Mouse (Mus musculus) intestine, embryonic 15.5 days (tissue): ENCODE measurements around the gene Kifap3. TPM values are rescaled to one million over a fixed set of nuclear protein-coding genes. Genes with fewer than 3 reads are reported as not detected.
"Not testable (repeated sequence)": the region's sequence is repeated elsewhere in the genome, so short reads cannot be mapped to it uniquely, and the experiment has no call there.

ENCODE experiments used
- ATAC-seq: fragments of 200-750 bp; cut with Nextera tagmentation; 2 replicates; pipeline ENCODE4 v1.8.0; 2017; ENCODE audit warnings: moderate TSS enrichment, moderate library complexity
- H3K27ac ChIP-seq: fragments of 300-500 bp; sonication (generic); 2 replicates; pipeline ENCODE4 v1.5.1; 2015; ENCODE audit warnings: mild to moderate bottlenecking, inconsistent platforms
- H3K27me3 ChIP-seq: fragments of 300-500 bp; sonication (generic); replicated peaks from 2 replicates; pipeline ENCODE4 v1.6.1; 2015; ENCODE audit warnings: inconsistent platforms
- H3K36me3 ChIP-seq: fragments of 300-500 bp; sonication (generic); 2 replicates; pipeline ENCODE4 v1.6.1; 2015; ENCODE audit warnings: inconsistent platforms
- H3K4me1 ChIP-seq: fragments of 300-500 bp; sonication (generic); replicated peaks from 2 replicates; pipeline ENCODE4 v1.6.1; 2015; ENCODE audit warnings: inconsistent platforms
- H3K4me2 ChIP-seq: fragments of 300-500 bp; sonication (generic); replicated peaks from 2 replicates; pipeline ENCODE4 v1.6.1; 2015; ENCODE audit warnings: mild to moderate bottlenecking, inconsistent platforms
- H3K4me3 ChIP-seq: fragments of 300-500 bp; sonication (generic); replicated peaks from 2 replicates; pipeline ENCODE4 v1.5.1; 2015; ENCODE audit warnings: inconsistent platforms
- H3K9ac ChIP-seq: fragments of 300-500 bp; sonication (generic); 2 replicates; pipeline ENCODE4 v1.6.1; 2015; ENCODE audit warnings: inconsistent platforms
- H3K9me3 ChIP-seq: fragments of 300-500 bp; sonication (generic); 2 replicates; pipeline ENCODE4 v1.6.1; 2016; ENCODE audit warnings: inconsistent platforms
- WGBS: fragments of 180-500 bp; shearing (Covaris S2); methylation state at CpG from one replicate; pipeline ENCODE4 v1.1.7; 2015; 5-methylcytosine and 5-hydroxymethylcytosine counted together
- polyA plus RNA-seq: library from polyadenylated mRNA; unstranded; fragments of >200 nt; fragmentation: Nextera tagmentation; extraction: Ambion mirVana; gene quantifications from 2 replicates; pipeline ENCODE4 v1.2.1, GENCODE M21; 2015

The Kifap3 gene
- polyA plus RNA-seq: 19.8 and 22.2 TPM in 2 replicates

DNA sequence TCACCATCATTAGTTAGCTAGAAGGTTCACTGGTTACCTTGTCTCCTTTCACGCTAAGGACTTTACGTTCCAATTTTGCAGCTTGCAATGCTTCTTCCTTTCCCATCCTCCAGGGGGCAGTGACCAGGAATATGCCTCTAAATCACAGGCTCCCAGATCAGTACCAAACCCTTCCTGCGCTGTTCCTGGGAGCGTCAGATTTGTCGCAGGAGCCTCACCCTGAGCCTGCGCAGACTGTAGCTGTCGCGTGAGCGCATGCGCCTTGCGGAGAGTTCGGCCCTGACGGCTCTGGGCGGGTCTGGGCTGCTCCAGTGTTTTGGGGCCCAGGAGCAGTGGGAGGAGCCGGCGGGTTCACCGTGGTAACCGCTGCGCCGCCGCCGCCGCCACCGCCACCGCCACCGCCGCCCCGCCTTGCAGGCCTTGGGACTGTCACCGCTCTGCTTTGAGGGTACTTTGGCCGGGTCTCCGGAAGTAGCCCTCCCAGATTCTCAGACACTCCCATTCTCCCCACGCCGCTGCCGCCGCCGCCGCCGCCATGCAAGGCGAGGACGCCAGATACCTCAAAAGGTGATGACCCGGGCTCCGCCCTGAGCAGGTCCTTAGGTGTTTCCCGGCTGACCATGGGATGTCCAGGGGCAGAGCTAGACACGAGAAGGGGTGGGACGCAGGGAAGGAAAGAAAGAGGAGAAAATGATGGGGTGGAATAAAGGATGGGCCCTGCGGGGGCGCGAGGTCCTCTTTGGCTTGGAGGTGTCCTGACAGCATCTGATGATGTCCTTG is at the start of gene Kifap3:
Gene Kifap3 (plus strand): TSS at position 248 of the 780 bp plus-strand sequence.
- no peak within 1 kb of the TSS for H3K27ac ChIP-seq
- peak within 1 kb of the TSS; percentile 76 for H3K4me3 ChIP-seq
- peak within 1 kb of the TSS; percentile 70 for H3K9ac ChIP-seq
- peak within 1 kb of the TSS; percentile 69 for H3K4me2 ChIP-seq
- peaks cover 3% of the 10 kb centered on the region; the same call in 1 of the 2 replicates for H3K36me3 ChIP-seq
- peak; percentile 100 for ATAC-seq
- H3K4me1 ChIP-seq: no peaks in the 10 kb centered on the region
- WGBS: under 1% methylated on average over 47 of the region's 48 CpGs
- no peaks in the 10 kb centered on the region for H3K27me3 ChIP-seq
- no peaks in the 10 kb centered on the region for H3K9me3 ChIP-seq

- not testable (repeated sequence) for H3K9ac ChIP-seq, H3K4me3 ChIP-seq, H3K36me3 ChIP-seq, ATAC-seq, H3K9me3 ChIP-seq, H3K27ac ChIP-seq, H3K4me1 ChIP-seq, H3K27me3 ChIP-seq, H3K4me2 ChIP-seq
- WGBS: 94% methylated on average over 10 of the region's 10 CpGs
These were observed 48.2 kb upstream of the Kifap3 start for GRCm38 (mm10) chr1:163731166-163731565.

DNA sequence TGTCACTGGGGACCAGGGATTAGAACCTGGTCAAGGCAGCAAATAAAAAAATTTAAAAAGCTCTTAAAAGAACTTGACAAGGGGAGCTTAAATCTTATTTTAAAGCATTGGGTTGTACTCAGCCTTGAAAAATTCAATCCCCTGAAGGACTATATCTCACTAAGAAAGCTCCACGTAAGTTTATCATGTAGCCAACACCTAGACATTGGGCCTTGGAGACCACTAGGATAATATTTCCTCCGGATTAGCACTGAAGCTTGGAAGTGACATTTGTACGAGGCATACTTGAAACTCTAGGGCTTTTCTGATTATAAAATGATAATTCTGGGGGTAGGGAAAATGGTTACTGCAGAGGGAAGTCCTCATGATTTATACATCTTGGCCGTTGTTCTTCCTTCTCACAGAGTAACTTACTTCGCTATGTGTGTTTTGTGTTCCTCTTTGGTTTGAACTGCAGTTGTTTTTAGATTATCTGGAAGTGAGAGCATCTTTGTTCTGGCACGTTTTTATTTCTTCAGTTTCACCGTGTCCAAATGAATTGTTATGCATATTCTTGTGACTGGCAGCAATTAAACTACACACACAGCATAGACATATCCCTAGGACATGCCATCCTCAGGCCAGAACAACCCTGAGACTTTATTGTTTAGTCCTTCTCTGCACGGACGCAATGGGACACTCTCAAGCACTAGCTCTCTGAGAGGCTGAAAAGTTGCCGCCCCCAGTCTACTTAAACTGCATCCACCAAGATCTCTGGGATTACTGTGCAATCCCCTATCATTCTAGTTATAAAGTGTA is 42.7 kb upstream of the Kifap3 start:
- Histone ChIP-seq H3K4me1 (no peaks in the 10 kb centered on the region), H3K4me2 (no peak overlapping the region), H3K9ac (no peak overlapping the region), H3K36me3 (no peaks in the 10 kb centered on the region), H3K27me3 (no peaks in the 10 kb centered on the region), H3K4me3 (no peak overlapping the region), H3K27ac (no peak overlapping the region), H3K9me3 (no peaks in the 10 kb centered on the region)
- WGBS: 82% methylated on average over 10 of the region's 10 CpGs
- no peak for ATAC-seq

DNA sequence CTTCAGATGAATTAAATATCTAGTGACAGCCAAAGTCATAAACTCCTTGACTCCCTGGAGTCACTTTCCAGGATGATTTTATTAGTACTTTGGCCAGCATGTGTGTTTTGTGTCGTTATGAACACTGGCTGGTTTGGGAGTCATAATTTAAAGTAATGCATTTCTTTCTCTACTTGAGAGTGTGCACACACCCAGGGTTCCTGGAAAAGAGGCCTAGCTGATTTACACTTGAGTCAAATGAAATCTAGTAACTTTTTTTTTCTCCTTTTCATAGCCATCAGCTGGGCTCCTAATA is 42.2 kb upstream of the Kifap3 start:
- no peaks in the 10 kb centered on the region for H3K27me3 ChIP-seq
- no peak overlapping the region for H3K27ac ChIP-seq
- 38% methylated on average over 1 of the region's 1 CpGs for WGBS
- no peak overlapping the region for H3K4me2 ChIP-seq
- H3K4me1 ChIP-seq: no peaks in the 10 kb centered on the region
- no peaks in the 10 kb centered on the region for H3K9me3 ChIP-seq
- no peaks in the 10 kb centered on the region for H3K36me3 ChIP-seq
- H3K4me3 ChIP-seq: no peak overlapping the region
- ATAC-seq: no peak
- H3K9ac ChIP-seq: no peak overlapping the region

DNA sequence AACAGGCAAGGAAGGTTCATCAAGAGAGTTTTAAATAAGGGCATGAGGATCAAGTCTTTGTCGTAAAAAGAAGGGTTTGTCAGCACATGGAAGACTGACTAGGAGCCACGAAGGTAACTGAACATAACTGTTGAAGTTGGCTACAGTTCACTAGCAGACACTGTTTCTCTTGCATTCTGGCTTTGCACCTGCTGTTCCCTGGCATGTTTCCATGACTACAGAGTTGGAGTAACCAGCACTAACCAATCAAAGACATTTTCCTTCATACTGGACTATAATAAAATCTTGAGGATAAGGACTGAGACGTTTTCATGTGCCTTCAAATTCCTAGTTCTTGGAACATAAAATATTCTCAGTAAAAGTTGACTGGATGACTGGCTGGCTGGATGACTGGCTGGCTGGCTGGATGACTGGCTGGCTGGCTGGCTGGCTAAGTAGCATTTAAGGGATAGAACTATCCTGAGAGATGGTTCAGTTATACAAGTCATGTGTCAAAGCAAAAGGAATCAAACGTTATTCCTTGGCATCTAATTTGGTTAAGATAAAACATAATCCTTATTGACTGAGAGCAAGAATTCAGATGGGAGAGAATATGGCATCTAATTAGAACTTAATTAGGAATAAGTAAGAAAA is 27.9 kb upstream of the Kifap3 start:
- no peaks in the 10 kb centered on the region for H3K27me3 ChIP-seq
- H3K4me1 ChIP-seq: no peaks in the 10 kb centered on the region
- 70% methylated on average over 4 of the region's 4 CpGs for WGBS
- no peak for ATAC-seq
- no peak overlapping the region for H3K4me2 ChIP-seq
- no peak overlapping the region for H3K27ac ChIP-seq
- H3K4me3 ChIP-seq: no peak overlapping the region
- no peaks in the 10 kb centered on the region for H3K36me3 ChIP-seq
- H3K9ac ChIP-seq: no peak overlapping the region
- H3K9me3 ChIP-seq: no peaks in the 10 kb centered on the region

GRCm38 (mm10) chr1:163757462-163758207 is 21.7 kb upstream of the Kifap3 start:
- Histone ChIP-seq H3K4me1 (no peaks in the 10 kb centered on the region), H3K4me2 (no peak overlapping the region), H3K9me3 (no peaks in the 10 kb centered on the region), H3K27me3 (no peaks in the 10 kb centered on the region), H3K36me3 (no peaks in the 10 kb centered on the region), H3K9ac (no peak overlapping the region), H3K27ac (no peak overlapping the region), H3K4me3 (no peak overlapping the region)
- WGBS: 67% methylated on average over 10 of the region's 10 CpGs
- ATAC-seq: no peak

DNA sequence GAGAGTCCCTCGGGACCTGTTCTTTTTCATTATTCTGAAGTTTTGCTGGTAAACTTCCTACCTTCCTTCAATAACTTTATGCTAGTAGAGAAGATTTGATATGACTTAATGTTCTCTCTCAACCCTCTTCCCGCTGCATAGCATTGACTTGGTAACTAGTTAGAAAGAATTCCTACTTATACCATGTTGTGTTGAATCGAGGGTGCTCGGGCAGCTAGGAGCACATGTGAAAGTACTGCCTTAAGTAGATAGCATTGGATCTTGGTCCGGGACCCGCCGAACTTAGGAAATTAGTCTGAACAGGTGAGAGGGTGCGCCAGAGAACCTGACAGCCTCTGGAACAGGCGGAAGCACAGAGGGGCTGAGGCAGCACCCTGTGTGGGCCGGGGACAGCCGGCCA is 4.2 kb downstream of the Kifap3 start:
- not testable (repeated sequence) for H3K9me3 ChIP-seq, H3K27ac ChIP-seq, H3K36me3 ChIP-seq, H3K27me3 ChIP-seq, H3K4me1 ChIP-seq, H3K4me3 ChIP-seq, H3K4me2 ChIP-seq, H3K9ac ChIP-seq, ATAC-seq
- 95% methylated on average over 8 of the region's 11 CpGs for WGBS

DNA sequence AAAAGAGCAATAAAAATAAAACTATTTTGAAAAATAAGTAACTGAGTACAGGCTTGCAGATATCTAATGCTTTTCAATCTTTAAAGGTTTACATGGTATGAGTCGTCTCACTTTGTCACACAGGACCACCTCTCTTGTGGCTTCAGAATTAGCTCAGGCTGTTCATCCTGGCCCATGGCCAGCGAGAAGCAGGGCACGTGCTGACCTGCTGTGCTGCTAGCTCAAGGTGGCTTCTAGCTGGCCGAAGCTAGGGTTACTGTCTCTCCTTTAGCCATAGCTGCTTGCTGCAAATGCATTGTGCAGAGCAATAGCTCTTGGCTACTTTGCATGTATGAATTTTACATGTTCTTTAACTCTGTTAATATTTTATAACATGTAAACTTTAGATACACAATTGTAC is 42.0 kb downstream of the Kifap3 start:
- WGBS: 86% methylated on average over 4 of the region's 4 CpGs

GRCm38 (mm10) chr1:163829482-163829881 is 50.1 kb downstream of the Kifap3 start:
- Histone ChIP-seq H3K9me3 (no peaks in the 10 kb centered on the region), H3K27ac (no peak overlapping the region), H3K4me3 (no peak overlapping the region), H3K36me3 (no peaks in the 10 kb centered on the region), H3K4me2 (no peak overlapping the region), H3K9ac (no peak overlapping the region), H3K27me3 (no peaks in the 10 kb centered on the region), H3K4me1 (no peaks in the 10 kb centered on the region)
- ATAC-seq: no peak

More for the DNA sequence above, 42.0 kb downstream of the Kifap3 start:
- Histone ChIP-seq H3K9me3 (no peaks in the 10 kb centered on the region), H3K9ac (no peak overlapping the region), H3K4me2 (no peak overlapping the region), H3K4me3 (no peak overlapping the region), H3K27ac (no peak overlapping the region), H3K4me1 (no peaks in the 10 kb centered on the region), H3K27me3 (no peaks in the 10 kb centered on the region), H3K36me3 (no peaks in the 10 kb centered on the region)
- ATAC-seq: no peak

DNA sequence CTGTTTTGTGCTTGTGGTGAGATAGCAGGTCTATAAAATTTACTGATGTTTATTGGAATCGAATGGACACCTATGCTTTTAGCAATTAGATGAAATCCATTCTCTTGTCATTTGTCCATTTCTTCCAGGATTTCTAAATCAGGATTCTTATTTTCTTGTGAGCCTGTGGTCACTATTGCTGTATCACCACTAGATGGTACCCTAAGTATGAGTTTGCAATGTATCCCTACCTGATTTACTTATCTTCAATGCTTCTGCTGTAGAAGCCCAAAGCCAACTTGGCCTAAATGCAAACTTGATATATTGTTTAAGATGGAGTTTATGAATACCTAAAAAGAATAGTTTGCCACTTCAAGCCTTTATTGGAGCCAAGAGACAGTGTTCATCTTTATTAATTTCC is 54.7 kb downstream of the Kifap3 start:
- Histone ChIP-seq H3K9me3 (no peaks in the 10 kb centered on the region), H3K36me3 (no peaks in the 10 kb centered on the region), H3K4me3 (no peak overlapping the region), H3K9ac (no peak overlapping the region), H3K27me3 (no peaks in the 10 kb centered on the region), H3K4me2 (no peak overlapping the region), H3K4me1 (no peaks in the 10 kb centered on the region), H3K27ac (no peak overlapping the region)
- WGBS: 61% methylated on average over 1 of the region's 1 CpGs
- ATAC-seq: no peak

DNA sequence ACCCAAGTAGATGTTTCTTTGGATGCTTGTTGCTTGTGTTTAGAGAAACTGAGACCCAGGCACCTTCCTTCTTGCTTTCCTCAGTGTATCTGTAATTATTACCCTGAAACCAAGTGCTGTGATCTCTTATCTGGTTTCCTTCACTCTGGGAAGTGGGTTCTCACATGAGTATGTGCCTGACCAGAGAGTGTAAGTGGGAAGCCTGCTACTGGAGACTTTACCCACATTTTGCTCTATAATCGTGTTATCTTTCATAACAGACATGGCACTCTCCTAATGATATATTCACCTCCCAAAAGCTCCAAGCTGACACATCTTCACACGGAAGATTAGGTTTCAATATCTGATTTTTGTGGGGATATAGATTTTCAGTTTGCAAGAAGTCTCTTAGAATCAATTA is 55.7 kb downstream of the Kifap3 start:
- no peak overlapping the region for H3K27ac ChIP-seq
- no peaks in the 10 kb centered on the region for H3K27me3 ChIP-seq
- no peak overlapping the region for H3K4me3 ChIP-seq
- no peak for ATAC-seq
- H3K9me3 ChIP-seq: no peaks in the 10 kb centered on the region
- H3K4me1 ChIP-seq: no peaks in the 10 kb centered on the region
- H3K36me3 ChIP-seq: no peaks in the 10 kb centered on the region
- no peak overlapping the region for H3K4me2 ChIP-seq
- no peak overlapping the region for H3K9ac ChIP-seq
- WGBS: 88% methylated on average over 2 of the region's 2 CpGs

DNA sequence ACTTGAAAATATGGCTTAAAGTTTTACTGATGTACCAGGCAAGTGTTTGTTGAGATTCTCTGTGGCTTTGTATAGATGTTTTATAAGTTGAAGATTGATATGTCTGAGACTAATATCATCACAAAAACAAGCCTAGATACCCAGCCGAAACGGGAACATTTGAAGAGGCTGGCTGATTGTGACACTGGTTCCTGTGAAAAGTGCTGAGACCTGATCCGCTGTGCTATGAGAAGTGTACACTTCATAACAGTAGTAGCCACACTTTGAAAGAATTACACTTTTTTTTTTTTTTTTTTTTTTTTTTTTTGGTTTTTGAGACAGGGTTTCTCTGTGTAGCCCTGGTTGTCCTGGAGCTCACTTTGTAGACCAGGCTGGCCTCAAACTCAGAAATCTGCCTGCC is 59.1 kb downstream of the Kifap3 start:
- not testable (repeated sequence) for H3K27ac ChIP-seq, H3K4me1 ChIP-seq, ATAC-seq, H3K27me3 ChIP-seq, H3K9ac ChIP-seq, H3K4me2 ChIP-seq, H3K36me3 ChIP-seq, H3K4me3 ChIP-seq, H3K9me3 ChIP-seq
- 90% methylated on average over 3 of the region's 3 CpGs for WGBS
